Mouse (Mus musculus): ENCODE results near the gene Foxc1.

GRCm38 (mm10) chr13:31784757-31785156 is 21.7 kb upstream of the Foxc1 start:
- TF ChIP-seq POLR2A (IDR thresholded peaks at IDR 0.05; ENCODE audit: low read depth, low read length) (no peak), CTCF (conservative IDR thresholded peaks at IDR 0.05; ENCODE audit: insufficient read depth, insufficient read length, low read depth, low read length) (no peak)

Data from kidney, adult 2 months (tissue).